Mouse (Mus musculus) midbrain, embryonic 11.5 days (tissue): ENCODE measurements around the gene Prkci. TPM values are rescaled to one million over a fixed set of nuclear protein-coding genes. Genes with fewer than 3 reads are reported as not detected.

Experiments
- microRNA-seq: library from miRNA; unstranded; fragments of <30 nt; microRNA quantifications from one replicate; pipeline ENCODE4, GENCODE M21; 2017
- polyA plus RNA-seq: library from polyadenylated mRNA; unstranded; fragments of >200 nt; fragmentation: Nextera tagmentation; extraction: Ambion mirVana; gene quantifications from 2 replicates; pipeline ENCODE4 v1.2.1, GENCODE M21; 2014

The Prkci gene
- polyA plus RNA-seq, 1 experiment from 2014 or later = 37.9 TPM

Small RNAs within 50 kb of the gene (microRNA-seq; reads per million reads assigned to microRNA genes)
- 0.57 reads per million for gene Mir7008

Other genes with a start within 250 kb of the Prkci start
- not detected in 2 replicates for gene Samd7, start 249.5 kb upstream of the Prkci start, polyA plus RNA-seq
- 73.0 and 75.9 TPM in 2 replicates for gene Sec62, start 202.9 kb upstream of the Prkci start, polyA plus RNA-seq
- 1.1 TPM in 2 replicates for gene Gpr160, start 139.8 kb upstream of the Prkci start, polyA plus RNA-seq
- 3.9 and 4.6 TPM in 2 replicates for gene Phc3, start 26.3 kb upstream of the Prkci start, polyA plus RNA-seq
- 43.9 and 55.0 TPM in 2 replicates for gene Skil, start 99.3 kb downstream of the Prkci start, polyA plus RNA-seq
- gene Cldn11, start 154.2 kb downstream of the Prkci start, polyA plus RNA-seq = 8.7 and 9.6 TPM in 2 replicates